Mouse (Mus musculus) R1 (cell line): ENCODE measurements at regions not wholly inside any gene's neighbourhood (a gene's known extent, or its start where the extent isn't known, plus 50 kb on each side); places are given as distances from the start of the nearest gene placed in this dataset.

Source experiments
- DNase-seq: peaks from one replicate; pipeline ENCODE4 v3.0.0-alpha.2; 2018; ENCODE audit warnings: low read depth, low spot score

- DNase-seq, result peak; percentile 39
These were observed 207.7 kb upstream of the Mkln1 start for GRCm38 (mm10) chr6:31190628-31191373.

- DNase-seq, result no peak
These were observed 207.0 kb upstream of the Mkln1 start for GRCm38 (mm10) chr6:31191577-31191976.

DNA sequence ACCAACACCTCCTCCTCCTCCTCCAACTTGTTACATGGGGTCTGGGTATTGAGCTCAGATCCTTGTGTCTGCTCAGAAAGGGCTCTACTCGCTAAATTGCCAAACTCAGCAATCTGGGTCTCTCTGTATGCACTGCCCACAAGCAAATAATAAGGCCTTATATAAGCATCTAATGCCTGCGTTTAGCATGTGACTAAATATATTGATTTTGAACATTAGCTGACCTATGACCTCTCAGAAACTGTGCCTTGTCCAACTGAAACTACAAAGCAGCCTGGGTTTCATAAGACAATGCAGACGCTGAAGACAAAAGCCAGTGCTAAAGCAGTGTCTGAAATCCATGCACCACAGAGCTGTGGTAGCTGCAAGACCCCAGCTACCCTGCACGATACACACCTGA is 206.3 kb upstream of the Mkln1 start:
- DNase-seq, result no peak

- no peak for DNase-seq
These were observed 205.3 kb upstream of the Mkln1 start for GRCm38 (mm10) chr6:31193202-31193601.

DNA sequence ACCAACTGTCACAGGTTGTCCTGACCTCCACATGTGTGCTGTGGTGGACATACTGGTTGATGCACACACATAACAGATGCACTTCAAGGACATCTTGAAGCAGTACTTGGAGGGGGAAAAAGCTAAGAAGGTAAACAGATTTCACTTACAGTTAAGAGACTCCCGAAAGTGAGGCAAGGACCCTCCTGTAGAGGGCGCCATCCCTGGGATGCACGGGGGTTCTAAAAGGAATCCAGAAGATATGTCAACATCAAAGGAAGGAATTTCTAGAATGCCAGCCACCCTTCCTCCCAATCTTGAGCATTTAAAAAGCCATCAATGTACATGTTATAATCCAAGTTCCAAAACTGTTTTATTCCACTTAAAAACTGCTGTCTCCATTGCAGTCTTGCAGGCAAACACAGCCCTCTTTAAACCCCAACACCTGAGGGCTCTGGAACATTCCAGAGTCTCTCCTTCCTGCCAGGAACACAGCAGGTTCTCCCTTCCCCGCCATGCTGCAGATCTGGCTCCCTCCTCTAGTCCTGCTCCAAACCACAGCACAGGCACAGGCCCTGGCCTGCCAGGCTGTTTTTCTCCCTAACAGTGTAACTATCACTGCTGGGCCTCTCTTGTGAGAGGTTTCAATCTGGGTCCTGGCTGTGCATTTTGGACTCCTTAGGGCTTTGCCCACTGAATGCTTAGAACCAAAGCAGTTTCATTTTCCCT is 200.8 kb upstream of the Mkln1 start:
- DNase-seq, result peak; percentile 82

GRCm38 (mm10) chr6:31198340-31198739 is 200.2 kb upstream of the Mkln1 start:
- DNase-seq, result no peak

DNA sequence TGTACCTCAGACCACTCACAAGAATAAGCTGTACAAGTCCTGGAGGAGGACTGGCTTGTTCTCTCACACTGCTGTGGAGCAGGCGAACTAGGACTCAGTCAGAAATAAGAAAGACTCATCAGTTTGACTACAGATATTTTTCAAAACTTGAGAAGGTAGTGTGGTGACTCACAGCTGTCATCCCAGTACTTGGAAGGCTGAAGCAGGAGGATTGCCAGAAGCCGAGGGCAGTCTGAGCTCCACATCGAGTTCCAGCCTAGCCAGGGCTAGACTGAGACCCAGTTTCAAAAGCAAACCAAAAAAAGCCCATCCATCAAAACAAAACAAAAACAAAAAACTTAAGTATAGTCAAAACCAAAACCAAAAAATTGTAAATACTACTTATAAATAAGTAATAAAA is 197.8 kb upstream of the Mkln1 start:
- DNase-seq, result no peak

DNA sequence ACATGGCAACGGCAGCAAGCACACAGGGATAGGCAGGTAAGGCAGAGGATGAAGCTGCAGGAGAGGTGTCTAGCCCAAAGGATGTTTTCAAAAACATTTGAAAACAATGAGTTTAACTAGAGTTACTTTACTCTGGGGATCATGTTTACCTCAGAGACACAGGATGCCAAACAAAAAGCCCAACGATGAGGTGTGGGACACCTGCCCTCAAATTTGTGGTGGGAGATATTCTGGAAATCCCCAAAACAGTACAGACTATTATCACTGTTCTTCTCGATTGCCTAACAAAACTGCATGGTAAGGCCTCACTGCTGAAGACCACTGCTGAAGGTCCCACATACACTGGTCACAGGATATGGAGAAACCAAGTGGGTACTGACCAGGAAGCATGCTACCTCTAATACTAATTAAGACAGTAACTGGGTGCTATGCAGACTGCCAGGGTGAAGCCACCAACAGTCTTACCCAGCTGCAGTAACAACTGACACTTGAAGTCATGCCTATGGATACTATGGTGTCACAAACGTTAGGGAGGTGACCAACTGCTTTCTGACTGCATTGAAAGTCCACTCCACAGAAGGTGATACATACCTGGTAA is 197.1 kb upstream of the Mkln1 start:
- no peak for DNase-seq

GRCm38 (mm10) chr6:31202594-31202993 is 195.9 kb upstream of the Mkln1 start:
- DNase-seq, result peak; percentile 34

DNA sequence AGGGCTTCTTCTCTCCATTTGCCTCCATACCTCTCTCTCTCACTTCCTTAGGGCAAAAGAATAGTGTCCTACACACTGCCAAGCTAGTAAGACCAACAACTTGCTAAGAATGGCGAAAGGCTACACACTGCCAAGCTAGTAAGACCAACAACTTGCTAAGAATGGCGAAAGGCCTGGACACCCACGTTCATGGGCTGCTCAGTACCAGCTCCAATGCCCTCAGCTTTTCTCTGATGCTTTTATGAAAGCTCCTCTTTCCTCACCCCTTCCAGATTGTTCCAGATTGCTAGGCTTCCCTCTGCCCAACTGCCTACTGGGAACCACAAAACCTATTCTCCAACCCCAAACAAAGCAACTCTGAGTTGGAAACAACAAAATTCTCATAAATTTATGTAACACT is 194.1 kb upstream of the Mkln1 start:
- no peak for DNase-seq

DNA sequence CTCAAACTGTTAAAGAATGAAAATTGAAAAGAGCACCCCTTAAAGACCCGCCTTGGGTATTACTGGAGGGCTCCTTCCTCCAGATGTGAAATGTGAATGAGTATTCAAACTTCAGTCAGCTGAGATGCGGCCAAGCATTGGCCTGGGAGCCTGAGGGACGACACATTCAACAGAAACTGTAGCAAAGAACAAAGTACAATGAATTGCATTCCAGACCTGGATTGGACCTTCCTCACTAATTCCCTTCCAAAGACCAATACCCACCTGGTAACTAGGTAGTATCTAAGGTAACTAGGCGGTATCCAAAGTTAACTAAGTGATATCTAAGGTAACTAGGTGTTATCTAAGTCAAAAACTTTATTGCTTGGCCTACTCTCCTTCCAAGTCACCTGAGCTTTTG is 193.7 kb upstream of the Mkln1 start:
- DNase-seq, result no peak

- DNase-seq, result no peak
These were observed 192.4 kb upstream of the Mkln1 start for GRCm38 (mm10) chr6:31206106-31206505.

GRCm38 (mm10) chr6:31207231-31207630 is 191.3 kb upstream of the Mkln1 start:
- no peak for DNase-seq

- no peak for DNase-seq
These were observed 190.3 kb upstream of the Mkln1 start for GRCm38 (mm10) chr6:31208224-31208623.

GRCm38 (mm10) chr6:31209411-31210139 is 189.0 kb upstream of the Mkln1 start:
- DNase-seq, result no peak

- DNase-seq, result peak; percentile 37
These were observed 188.3 kb upstream of the Mkln1 start for GRCm38 (mm10) chr6:31210209-31210714.

GRCm38 (mm10) chr6:31211091-31211490 is 187.4 kb upstream of the Mkln1 start:
- no peak for DNase-seq

- DNase-seq, result no peak
These were observed 186.9 kb upstream of the Mkln1 start for GRCm38 (mm10) chr6:31211616-31212015.

DNA sequence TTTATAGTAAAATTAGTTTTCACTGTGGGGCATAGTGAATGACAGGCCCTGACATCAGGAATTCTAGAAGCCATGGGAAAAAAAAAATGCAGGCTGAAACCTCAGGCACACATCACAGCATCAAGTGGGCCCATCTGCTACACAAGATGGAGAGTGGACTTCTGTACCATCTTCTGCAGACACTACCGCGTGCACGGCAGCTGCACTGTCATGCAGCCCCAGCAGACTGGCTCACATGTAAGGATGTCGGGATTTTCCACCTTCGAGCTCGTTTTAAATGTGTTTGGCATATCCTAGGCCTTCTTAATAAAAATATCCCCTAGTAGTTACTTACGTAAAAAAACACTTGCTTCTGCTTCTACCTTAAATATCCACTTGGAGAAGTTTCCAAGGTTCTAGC is 186.5 kb upstream of the Mkln1 start:
- no peak for DNase-seq

- no peak for DNase-seq
These were observed 185.8 kb upstream of the Mkln1 start for GRCm38 (mm10) chr6:31212694-31213093.

DNA sequence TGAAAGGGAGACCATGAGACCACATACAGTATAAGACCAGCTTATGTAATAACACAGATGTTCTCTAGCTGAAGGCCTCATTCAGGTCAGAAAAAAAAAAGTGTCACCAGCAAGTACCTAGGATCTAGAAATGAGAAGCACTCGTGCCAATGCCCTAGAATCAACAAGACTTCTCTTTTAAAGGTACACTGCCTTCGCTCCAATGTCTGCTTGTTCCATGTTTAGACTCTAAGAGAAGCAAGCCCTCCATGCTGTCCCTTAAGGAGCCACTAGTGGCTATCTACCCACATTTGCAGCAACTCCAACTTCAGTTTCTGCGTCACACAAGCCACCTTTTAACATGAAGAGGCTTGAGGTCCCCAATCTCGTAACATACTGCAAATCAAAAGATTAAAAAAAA is 185.4 kb upstream of the Mkln1 start:
- DNase-seq, result no peak

GRCm38 (mm10) chr6:31215661-31216060 is 182.9 kb upstream of the Mkln1 start:
- no peak for DNase-seq
